Mouse (Mus musculus): ENCODE measurements around the gene Slc17a5. TPM values are rescaled to one million over a fixed set of nuclear protein-coding genes. Genes with fewer than 3 reads are reported as not detected.

Slc17a5 gene
- polyA plus RNA-seq, 1 experiment from 2014 or later: 13.0 TPM

DNA sequence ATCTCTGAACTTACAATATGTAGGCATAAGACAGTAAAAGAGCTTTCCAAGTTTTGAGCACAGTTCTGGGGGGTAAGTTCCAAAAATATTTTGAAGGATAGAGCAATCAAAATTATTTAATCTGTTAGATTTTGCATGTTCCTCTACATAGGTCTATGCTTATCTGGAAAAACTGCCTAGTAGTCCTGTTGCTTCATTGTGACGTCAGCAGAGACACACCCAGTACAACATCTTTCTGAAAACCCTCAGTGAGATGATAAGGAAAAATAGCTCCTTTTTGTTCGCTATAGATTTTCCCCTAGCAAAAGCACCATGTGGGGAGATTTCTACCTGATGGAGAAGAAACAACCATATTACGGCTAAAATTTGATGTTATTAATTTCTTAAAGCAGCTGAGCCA, 7.4 kb upstream of the Slc17a5 start:
- WGBS: 87% methylated on average over 3 of the region's 3 CpGs

DNA sequence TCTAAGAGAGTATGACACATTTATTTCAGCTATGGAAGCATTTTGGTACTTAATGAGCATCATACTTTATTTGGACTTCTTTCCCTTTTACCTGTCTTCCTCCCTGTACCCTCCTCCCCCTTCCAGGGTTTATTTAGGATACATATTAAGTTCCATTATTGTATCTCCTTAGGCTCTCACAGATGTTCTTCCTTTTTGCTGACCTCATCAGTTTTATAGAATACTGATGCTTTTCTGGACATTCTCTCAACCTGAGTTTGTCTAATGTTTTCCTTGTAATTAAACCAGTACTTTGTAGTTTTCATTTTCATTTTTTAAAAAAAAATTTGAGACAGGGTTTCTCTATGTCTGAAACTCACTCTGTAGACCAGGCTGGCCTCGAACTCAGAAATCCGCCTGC, 2.6 kb upstream of the Slc17a5 start:
- Histone ChIP-seq H3K27ac (no peak overlapping the region), H3K36me3 (no peaks in the 10 kb centered on the region), H3K4me1 (peaks cover 10% of the 10 kb centered on the region; the same call in 1 of the 2 replicates), H3K4me3 (no peak overlapping the region), H3K27me3 (ENCODE audit: low read depth, poor library complexity, severe bottlenecking) (no peaks in the 10 kb centered on the region), H3K9me3 (replicated peaks) (no peaks in the 10 kb centered on the region)
- DNase-seq (ENCODE audit: low spot score): no peak
- 95% methylated on average over 2 of the region's 2 CpGs for WGBS

More for the DNA sequence above, 7.4 kb upstream of the Slc17a5 start:
- Histone ChIP-seq H3K27me3 (ENCODE audit: low read depth, poor library complexity, severe bottlenecking) (no peaks in the 10 kb centered on the region), H3K27ac (no peak overlapping the region), H3K4me3 (no peak overlapping the region), H3K9me3 (replicated peaks) (no peaks in the 10 kb centered on the region), H3K36me3 (no peaks in the 10 kb centered on the region), H3K4me1 (no peaks in the 10 kb centered on the region)
- no peak for DNase-seq (ENCODE audit: low spot score)

DNA sequence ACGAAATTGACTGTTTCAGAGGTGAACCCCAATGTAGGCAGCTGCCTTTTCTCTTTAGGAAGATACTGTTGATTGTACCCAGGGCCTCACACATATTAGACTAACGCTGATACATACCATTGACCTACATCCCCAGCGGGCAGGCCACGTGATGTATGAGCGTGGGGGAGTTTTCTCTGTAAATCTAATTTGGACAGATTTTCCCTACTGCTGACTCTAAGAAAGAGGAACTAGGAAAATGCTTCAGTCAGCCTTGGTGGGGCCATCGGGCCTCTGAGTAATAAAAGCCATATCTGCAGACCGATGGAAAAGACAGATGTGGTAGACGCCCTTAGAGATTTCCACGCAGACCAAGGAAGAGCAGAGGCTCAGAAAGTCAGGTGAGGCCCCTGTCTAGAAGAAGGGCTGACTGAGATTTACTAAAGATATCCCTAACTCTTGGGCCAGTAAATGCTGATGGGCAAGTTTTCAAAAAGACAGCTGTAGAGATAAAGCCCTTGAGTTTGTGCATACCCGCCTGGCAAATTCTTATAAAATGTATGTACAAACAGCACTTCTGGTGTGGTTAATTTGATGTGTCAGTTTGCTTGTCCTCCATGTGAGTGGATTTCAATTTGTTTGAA, 681 bp upstream of the Slc17a5 start:
- Histone ChIP-seq H3K4me1 (peaks cover 10% of the 10 kb centered on the region; the same call in 1 of the 2 replicates), H3K27ac (peak overlapping the region; percentile 92)
- WGBS: 83% methylated on average over 10 of the region's 10 CpGs

DNA sequence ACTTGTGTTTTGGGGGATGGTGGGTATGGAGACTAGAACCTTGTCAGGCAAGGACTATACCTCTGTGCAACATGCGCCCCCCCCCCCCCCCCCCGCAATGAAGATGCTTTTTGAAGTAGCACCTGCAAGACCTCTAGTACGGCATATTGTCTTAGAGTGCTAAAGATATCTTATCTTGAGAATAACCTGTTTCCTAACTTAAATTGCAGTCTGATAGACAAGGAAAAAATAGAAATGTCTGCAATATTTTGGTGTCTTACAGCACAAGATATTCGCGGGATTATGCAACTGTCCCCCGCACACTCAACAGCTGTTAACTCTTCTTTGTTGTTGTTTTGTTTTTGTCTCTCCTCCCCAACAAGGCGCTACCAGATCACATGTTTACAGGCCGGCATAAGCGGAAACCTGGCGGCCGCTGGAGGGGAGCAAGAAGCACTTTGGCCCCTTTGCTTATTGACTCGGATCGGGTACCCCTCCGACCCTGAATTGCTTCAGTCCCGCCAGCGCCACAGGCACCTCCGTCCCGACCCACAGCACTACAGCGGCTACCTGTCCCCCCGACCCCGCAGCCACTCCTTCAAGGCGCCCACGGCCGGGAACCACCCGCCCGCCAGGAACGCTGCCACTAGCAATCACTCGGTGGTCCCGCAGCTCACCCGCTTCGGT, 490 bp downstream of the Slc17a5 start:
- DNase-seq (ENCODE audit: low spot score): no peak
- WGBS: 3% methylated on average over 31 of the region's 31 CpGs
- no peaks in the 10 kb centered on the region for H3K9me3 ChIP-seq (replicated peaks)
- peak overlapping the region; percentile 77 for H3K4me3 ChIP-seq
- H3K36me3 ChIP-seq: peaks cover 16% of the 10 kb centered on the region; the same call in 1 of the 2 replicates
- H3K4me1 ChIP-seq: peaks cover 10% of the 10 kb centered on the region; the same call in 1 of the 2 replicates
- peak overlapping the region; percentile 92 for H3K27ac ChIP-seq
- H3K27me3 ChIP-seq (ENCODE audit: low read depth, poor library complexity, severe bottlenecking): no peaks in the 10 kb centered on the region

More for the DNA sequence above, 681 bp upstream of the Slc17a5 start:
- Histone ChIP-seq H3K9me3 (replicated peaks) (no peaks in the 10 kb centered on the region), H3K4me3 (peak overlapping the region; percentile 77), H3K36me3 (peaks cover 15% of the 10 kb centered on the region; the same call in 1 of the 2 replicates), H3K27me3 (ENCODE audit: low read depth, poor library complexity, severe bottlenecking) (no peaks in the 10 kb centered on the region)
- peak; percentile 32 for DNase-seq (ENCODE audit: low spot score)

DNA sequence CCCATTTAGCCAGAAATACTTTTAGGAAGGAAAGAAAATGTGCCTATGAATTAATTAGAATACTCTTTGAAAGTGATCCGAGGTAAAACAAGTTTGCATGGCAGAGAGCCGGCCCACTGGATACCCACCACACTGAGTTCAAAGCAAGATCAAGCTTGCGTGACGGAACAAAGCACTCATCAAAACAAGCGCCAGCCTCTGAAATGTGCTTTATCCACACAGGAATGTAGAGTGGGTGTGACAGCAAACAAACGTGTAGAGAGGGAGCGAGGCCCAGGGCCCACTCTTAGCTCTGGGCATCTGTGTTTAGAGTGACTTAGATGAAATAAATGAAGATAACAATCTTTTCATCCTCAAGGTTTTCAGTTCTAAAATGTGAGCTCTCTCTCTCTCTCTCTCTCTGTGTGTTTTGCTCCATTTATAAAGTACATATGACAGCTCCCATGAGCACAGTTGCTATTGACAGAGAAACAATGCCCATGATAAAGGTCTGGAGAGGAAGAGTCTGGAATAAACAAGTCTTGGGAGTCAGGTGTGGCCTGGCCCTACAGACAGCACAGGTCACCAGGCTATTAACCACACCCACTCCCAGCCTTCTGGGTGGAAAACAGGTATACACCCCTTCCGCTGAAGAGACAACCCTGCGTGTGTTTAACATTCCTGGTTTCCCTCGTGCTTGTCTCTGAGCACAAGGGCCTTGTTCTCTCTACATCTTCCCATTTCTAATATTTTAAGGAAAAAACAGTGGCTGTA, 8.0 kb downstream of the Slc17a5 start:
- H3K27ac ChIP-seq: no peak overlapping the region
- H3K9me3 ChIP-seq (replicated peaks): no peaks in the 10 kb centered on the region
- peaks cover 46% of the 10 kb centered on the region for H3K36me3 ChIP-seq
- no peaks in the 10 kb centered on the region for H3K4me1 ChIP-seq
- WGBS: 77% methylated on average over 10 of the region's 10 CpGs
- no peak for DNase-seq (ENCODE audit: low spot score)
- H3K27me3 ChIP-seq (ENCODE audit: low read depth, poor library complexity, severe bottlenecking): no peaks in the 10 kb centered on the region
- no peak overlapping the region for H3K4me3 ChIP-seq

DNA sequence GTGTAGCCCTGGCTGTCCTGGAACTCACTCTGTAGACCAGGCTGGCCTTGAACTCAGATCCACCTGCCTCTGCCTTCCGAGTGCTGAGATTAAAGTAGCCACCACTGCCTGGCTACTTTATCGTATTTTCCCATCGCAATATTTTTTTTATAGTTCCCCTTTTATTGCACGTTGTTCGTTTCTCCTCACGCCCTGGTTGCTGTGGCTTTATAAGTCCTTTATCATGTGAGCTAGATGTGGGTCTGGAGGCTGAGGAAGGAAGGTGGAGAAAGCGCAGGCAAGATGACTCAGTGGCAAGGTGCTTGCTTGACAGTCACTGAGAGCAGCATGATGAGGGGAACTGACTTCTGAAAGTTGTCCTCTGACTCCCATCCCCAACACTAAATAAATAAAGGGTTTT, 9.0 kb downstream of the Slc17a5 start:
- WGBS: 94% methylated on average over 7 of the region's 7 CpGs
- peaks cover 41% of the 10 kb centered on the region for H3K36me3 ChIP-seq

DNA sequence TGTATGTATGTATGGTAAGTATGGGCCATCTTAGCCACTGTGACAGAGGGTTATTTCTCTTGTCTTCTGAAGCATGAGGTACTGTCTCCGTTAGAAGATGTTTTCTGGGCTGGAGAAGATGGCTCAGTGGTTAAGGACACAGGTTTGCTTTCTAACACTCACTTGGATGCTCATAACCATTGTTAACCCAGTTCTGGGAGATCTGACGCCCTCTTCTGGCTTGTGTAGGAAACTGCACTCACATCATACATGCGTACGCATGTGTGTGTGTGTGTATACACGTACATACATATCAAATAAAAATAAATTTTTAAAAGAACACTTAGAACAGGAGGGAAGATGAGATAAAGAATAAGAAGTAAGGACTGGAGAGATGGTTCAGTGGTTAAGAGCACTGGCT, 11.4 kb downstream of the Slc17a5 start:
- peaks cover 47% of the 10 kb centered on the region for H3K36me3 ChIP-seq
- no peaks in the 10 kb centered on the region for H3K27me3 ChIP-seq (ENCODE audit: low read depth, poor library complexity, severe bottlenecking)
- H3K4me1 ChIP-seq: no peaks in the 10 kb centered on the region
- WGBS: 91% methylated on average over 5 of the region's 5 CpGs
- H3K9me3 ChIP-seq (replicated peaks): no peaks in the 10 kb centered on the region
- H3K27ac ChIP-seq: no peak overlapping the region
- H3K4me3 ChIP-seq: no peak overlapping the region
- DNase-seq (ENCODE audit: low spot score): no peak

More for the DNA sequence above, 9.0 kb downstream of the Slc17a5 start:
- Histone ChIP-seq H3K9me3 (replicated peaks) (no peaks in the 10 kb centered on the region), H3K4me1 (no peaks in the 10 kb centered on the region), H3K27me3 (ENCODE audit: low read depth, poor library complexity, severe bottlenecking) (no peaks in the 10 kb centered on the region), H3K27ac (no peak overlapping the region), H3K4me3 (no peak overlapping the region)
- DNase-seq (ENCODE audit: low spot score): no peak

DNA sequence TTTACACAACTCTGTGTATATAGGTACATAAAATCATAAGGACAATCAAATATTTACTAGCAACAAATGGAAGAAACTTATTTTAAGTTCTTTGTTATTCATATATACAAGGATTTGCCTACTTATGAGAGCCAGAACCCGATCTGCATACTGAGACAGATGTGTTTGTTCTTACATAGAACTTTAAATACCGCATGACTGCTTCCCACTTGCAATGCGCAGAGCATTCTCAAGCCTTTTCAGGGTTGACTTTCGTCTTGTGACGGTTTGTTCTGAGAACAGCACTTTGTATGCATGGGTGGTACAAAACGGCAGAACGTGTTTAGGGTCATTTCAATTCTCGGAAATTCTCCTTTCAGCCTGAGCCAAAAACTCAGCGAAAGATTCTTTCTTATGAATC, 17.9 kb downstream of the Slc17a5 start:
- Histone ChIP-seq H3K4me3 (no peak overlapping the region), H3K4me1 (no peaks in the 10 kb centered on the region), H3K27me3 (ENCODE audit: low read depth, poor library complexity, severe bottlenecking) (no peaks in the 10 kb centered on the region), H3K27ac (no peak overlapping the region), H3K9me3 (replicated peaks) (no peaks in the 10 kb centered on the region), H3K36me3 (peaks cover 35% of the 10 kb centered on the region)
- WGBS: 96% methylated on average over 9 of the region's 9 CpGs
- DNase-seq (ENCODE audit: low spot score): no peak

DNA sequence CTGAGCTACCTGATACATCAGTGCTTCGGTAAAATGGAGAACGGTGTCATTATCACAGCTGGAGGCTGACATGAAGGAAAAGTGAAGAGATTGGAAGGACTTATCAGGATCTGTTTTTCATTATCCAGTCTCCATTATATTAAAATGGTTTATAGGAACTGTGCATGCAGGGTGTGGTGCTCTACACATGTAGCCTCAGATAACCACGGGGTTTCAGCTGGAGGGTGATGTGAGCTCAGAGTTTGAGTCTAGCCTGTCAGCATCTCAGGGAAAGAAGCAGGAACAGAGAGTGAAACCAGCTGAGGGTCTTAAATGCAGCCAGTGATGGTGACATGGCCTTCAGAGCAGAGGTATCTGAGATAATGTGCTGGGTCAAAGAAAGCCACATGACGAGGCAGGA, 28.4 kb downstream of the Slc17a5 start:
- H3K27me3 ChIP-seq (ENCODE audit: low read depth, poor library complexity, severe bottlenecking): no peaks in the 10 kb centered on the region
- no peaks in the 10 kb centered on the region for H3K4me1 ChIP-seq
- 87% methylated on average over 4 of the region's 4 CpGs for WGBS
- no peak overlapping the region for H3K27ac ChIP-seq
- H3K4me3 ChIP-seq: no peak overlapping the region
- DNase-seq (ENCODE audit: low spot score): no peak
- no peaks in the 10 kb centered on the region for H3K9me3 ChIP-seq (replicated peaks)
- H3K36me3 ChIP-seq: peaks cover 17% of the 10 kb centered on the region

DNA sequence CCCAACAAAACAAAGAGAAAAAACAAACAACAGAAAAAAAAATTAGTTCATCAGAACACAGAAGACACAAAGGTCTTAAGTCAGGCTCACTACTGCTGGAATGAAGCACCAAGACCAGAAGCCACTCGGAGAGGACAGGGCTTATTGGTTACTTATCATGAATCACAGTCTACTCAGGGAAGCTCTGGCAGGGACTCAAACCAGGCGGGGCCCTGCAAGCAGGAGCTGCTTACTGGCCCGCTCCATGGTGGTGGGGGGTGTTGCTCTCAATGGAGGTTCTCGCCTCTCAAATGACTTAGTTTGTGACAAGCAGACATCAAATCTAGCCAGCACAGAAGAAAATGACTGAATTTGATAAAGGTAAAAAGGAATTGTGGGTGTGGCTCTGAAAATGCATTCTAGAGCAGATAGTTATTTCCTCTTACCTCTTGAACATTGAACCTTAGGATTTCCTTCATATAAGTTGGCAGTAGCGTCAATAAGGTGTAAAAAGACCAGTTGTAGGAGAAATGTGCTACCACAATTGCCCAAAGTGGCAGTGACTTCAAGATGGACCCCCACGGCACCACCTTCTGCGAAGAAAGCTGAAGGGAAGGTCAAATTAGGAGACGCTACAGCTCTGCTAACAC, 29.1 kb downstream of the Slc17a5 start:
- DNase-seq (ENCODE audit: low spot score): no peak
- H3K4me3 ChIP-seq: no peak overlapping the region
- H3K27ac ChIP-seq: no peak overlapping the region
- 90% methylated on average over 8 of the region's 8 CpGs for WGBS
- no peaks in the 10 kb centered on the region for H3K4me1 ChIP-seq
- no peaks in the 10 kb centered on the region for H3K27me3 ChIP-seq (ENCODE audit: low read depth, poor library complexity, severe bottlenecking)
- peaks cover 17% of the 10 kb centered on the region for H3K36me3 ChIP-seq
- no peaks in the 10 kb centered on the region for H3K9me3 ChIP-seq (replicated peaks)

DNA sequence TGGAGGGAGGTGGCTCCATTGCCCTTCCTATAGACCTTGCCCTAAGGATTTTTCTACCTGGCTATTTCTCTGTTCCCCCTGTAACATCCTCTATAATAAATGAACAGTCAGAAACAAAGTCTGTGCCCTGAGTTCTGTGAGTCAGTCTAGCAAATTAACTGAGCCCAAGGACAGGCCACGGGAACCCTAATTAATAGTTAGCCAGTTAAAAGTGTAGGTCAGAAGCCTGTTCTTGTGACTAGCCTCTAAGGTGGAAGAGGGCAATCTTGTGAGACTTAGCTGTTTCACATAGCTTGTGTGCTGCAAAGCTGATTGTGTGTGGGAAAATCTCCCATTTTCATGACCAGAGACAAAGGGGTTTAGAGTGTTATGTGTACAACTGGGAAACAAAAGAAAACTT, 30.8 kb downstream of the Slc17a5 start:
- Histone ChIP-seq H3K27me3 (ENCODE audit: low read depth, poor library complexity, severe bottlenecking) (no peaks in the 10 kb centered on the region), H3K36me3 (peaks cover 24% of the 10 kb centered on the region), H3K9me3 (replicated peaks) (no peaks in the 10 kb centered on the region), H3K4me3 (no peak overlapping the region), H3K27ac (no peak overlapping the region), H3K4me1 (no peaks in the 10 kb centered on the region)
- DNase-seq (ENCODE audit: low spot score): no peak
- WGBS: 81% methylated on average over 1 of the region's 1 CpGs

DNA sequence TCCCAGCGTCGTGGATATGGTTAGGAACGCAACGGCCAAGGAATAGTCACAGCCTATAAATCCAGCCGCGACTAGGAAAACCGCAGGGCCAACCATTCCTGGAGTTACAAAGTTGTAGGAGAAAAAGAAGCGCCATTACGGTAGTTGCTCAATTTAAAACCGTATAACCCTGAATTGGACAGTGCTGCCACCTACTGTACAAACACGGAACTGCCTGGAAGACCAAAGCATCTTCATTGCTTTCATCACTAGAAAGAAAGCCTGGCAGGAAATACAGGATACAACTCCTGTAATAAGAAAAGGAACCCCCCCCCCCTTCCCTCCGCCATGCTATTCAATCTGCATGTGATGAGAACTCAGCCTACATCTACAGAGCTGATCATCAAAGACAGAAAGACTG, 34.9 kb downstream of the Slc17a5 start:
- H3K36me3 ChIP-seq: peaks cover 21% of the 10 kb centered on the region
- H3K27ac ChIP-seq: no peak overlapping the region
- no peaks in the 10 kb centered on the region for H3K4me1 ChIP-seq
- WGBS: 50% methylated on average over 12 of the region's 12 CpGs
- no peaks in the 10 kb centered on the region for H3K27me3 ChIP-seq (ENCODE audit: low read depth, poor library complexity, severe bottlenecking)
- H3K4me3 ChIP-seq: no peak overlapping the region
- no peaks in the 10 kb centered on the region for H3K9me3 ChIP-seq (replicated peaks)
- DNase-seq (ENCODE audit: low spot score): peak; percentile 78

DNA sequence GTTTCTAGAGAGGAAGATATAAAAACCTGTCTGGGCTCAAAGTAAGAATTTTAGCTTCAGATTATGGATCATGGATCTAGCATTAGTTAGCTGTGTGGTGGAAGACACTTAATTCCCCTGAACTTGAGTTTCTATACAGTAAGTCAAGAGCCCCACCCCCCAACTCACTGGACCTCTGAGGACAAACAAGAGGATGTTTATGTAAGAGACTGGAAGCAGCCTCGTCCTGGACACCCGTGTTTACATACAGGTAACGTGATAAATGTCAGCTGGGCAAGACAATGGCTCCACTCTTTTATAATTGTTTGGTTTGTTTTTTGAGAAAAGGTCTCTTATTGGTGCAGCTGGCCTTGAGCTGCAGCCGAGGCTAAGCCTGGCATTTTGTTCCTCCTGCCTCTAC, 36.1 kb downstream of the Slc17a5 start:
- Histone ChIP-seq H3K27ac (no peak overlapping the region), H3K36me3 (peaks cover 16% of the 10 kb centered on the region), H3K9me3 (replicated peaks) (no peaks in the 10 kb centered on the region), H3K4me3 (no peak overlapping the region), H3K27me3 (ENCODE audit: low read depth, poor library complexity, severe bottlenecking) (no peaks in the 10 kb centered on the region), H3K4me1 (no peaks in the 10 kb centered on the region)
- WGBS: 81% methylated on average over 4 of the region's 4 CpGs
- no peak for DNase-seq (ENCODE audit: low spot score)

Measured in limb, embryonic 10.5 days (tissue).